Mouse (Mus musculus) spleen, postnatal 10 days (tissue): ENCODE results near the gene Cdkn1b.
A peak's percentile ranks its signal among the peaks of the same experiment; 100 is the strongest.

Source experiments
- DNase-seq, 2 experiments: peaks; one replicate each; pipeline ENCODE4 v3.0.0; 2021 to 2022; ENCODE audit warnings: low spot score in 2 of 2

Gene Cdkn1b

GRCm38 (mm10) chr6:134920190-134921013 is at the start of gene Cdkn1b:
Gene Cdkn1b, plus strand, starts transcription at chr6:134920401.
- DNase-seq = peak; percentile 90

DNA sequence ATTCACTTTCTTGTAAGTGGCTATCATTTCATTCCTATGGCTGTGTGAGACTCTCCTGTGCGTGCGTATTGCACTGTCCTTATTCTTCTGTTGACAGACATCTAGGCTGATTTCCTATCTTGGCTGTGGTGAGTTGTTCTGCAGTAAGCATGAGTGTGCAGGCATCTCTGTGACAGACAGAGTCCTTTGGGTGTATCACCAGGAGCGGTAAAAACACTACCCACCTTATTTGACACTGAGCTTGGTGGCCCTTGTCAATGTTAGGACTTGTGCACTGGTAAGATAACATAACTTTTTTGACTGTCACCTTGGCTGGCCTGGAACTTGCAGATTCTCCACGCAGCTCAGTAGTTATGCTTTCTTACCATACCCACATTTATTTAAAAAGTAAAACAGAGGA is 49.3 kb upstream of the Cdkn1b start:
- no peak for DNase-seq

GRCm38 (mm10) chr6:134872236-134872635 is 48.0 kb upstream of the Cdkn1b start:
- DNase-seq = no peak

GRCm38 (mm10) chr6:134873018-134873417 is 47.2 kb upstream of the Cdkn1b start:
- peak in 1 of 2 experiments; percentile 40 for DNase-seq

DNA sequence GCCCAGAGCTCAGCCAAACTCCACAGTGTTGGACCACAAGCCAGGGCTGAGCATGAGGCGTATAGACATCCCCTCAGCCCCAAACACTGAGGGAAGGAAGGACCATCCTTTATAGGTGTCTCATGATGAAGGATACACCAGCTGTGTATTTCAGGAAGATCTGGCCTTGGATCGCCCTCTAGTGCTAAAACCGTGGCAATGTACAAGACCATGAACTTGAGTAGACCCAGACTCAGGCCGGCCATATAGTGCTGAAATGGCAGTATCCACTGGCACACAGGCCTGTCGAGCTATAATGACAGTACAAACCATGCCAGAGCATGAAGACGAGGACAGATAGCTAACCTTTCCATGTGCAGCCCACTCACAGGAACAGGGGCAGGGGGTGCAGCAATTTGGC is 43.4 kb upstream of the Cdkn1b start:
- peak in 1 of 2 experiments; percentile 35 for DNase-seq

GRCm38 (mm10) chr6:134877276-134877675 is 42.9 kb upstream of the Cdkn1b start:
- no peak for DNase-seq

GRCm38 (mm10) chr6:134877892-134878291 is 42.3 kb upstream of the Cdkn1b start:
- DNase-seq = no peak

DNA sequence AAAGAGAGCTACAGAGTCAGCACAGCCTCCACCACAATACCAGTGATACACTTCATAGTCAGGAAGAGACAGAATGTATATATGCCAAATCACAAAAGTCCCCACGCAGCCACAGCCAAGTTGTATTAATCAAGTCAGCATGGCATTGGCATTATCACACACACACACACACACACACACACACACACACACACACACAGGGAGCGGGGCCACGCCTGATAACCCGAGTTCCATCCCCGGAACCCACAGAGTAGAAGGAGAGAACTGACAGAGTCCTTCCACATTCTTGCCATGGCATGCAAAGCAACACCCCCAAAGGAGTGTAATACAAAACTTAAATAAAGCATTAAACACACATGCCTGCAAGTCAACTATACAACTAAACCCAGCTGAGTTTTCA is 40.6 kb upstream of the Cdkn1b start:
- DNase-seq = no peak

- DNase-seq = no peak
Observed at GRCm38 (mm10) chr6:134880046-134880445, 40.2 kb upstream of the Cdkn1b start.

DNA sequence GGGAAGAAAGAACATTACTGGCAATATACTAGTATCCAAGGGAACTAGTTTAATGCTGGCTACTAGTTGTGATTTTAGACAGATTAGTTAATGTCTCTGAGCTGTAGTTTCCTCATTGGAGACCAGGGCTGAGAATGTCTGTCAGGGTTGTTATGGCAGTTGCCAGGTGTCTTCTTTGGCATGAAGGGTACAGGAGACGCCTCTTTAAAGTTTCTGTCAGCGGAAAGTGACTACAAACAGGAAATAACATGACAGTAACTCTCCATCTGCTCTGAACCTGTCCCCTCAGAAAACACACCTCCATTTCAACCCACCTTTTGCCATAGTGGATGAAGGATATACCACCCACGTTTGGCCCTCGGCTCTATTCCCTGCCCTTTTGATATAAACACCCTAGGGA is 36.5 kb upstream of the Cdkn1b start:
- DNase-seq = no peak

DNA sequence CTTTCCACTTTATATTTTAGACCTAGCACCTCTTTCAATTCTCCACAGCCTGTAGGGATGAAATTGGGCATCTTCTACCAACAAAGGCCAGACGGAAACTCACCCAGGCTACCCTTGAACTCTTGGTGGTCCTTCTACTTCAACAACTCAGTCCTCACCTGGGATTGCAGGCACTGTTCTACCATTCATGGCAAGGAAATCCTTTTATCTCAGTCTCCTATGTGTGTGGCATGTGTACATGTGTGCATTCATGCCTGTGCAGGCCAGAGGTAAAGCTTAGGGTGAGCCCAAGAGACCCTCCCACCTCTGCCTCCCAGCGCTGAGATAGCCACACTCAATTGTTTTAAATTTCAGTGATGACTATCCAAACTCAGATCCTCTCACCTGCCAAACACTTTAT is 34.7 kb upstream of the Cdkn1b start:
- no peak for DNase-seq

DNA sequence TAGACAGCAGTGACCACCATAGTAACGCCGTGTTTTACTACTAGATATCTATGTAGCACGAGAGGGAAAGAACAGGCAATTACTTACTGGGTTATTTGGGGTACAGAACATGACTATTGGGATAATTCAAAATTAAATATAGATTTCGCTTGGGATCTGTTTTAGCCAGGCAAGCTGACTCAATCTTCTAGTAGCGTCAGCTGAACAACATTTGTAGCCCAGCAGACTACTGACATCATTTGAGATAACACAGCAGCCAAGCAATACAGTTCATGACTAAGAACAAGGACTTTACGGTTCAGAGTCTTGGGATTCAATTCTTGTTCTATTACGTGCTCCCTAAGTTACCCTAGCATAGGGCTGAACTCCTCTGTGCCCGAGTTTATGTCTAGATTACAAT is 33.7 kb upstream of the Cdkn1b start:
- no peak for DNase-seq

- no peak for DNase-seq
Observed at GRCm38 (mm10) chr6:134887008-134887407, 33.2 kb upstream of the Cdkn1b start.

DNA sequence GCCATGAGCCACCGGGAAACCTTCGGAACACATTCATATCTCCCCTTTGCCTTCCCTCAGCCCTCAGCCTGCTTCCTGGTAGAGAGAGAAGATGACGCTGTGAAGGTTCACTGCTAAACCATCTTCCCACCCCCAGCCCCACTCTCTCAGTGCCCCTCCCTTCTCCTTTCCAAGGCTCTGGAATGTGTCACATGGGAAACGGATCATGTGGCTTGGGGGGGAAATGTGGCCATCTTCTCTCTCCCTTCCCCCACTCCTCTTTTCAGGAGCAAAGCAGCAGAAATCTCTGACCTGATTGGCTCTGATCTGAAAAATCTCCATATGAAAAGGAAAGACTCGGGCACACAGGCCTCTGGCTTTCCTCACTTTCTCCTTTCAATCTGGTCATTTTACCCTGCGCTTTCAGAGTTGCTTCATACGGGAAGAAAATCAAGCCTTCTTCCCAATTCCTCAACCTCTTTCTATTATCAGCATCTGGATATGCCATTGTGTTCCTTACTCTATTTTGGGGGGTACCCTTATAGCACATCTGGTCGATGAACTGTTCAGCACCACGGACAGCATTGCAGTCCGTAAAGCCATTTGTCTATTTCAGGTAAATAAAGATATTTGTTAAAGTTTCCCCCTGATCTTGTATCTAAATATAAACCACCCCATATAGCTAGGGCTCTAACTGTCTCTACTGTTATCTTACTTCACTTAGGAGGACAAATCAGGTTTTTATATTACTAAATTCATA is 32.3 kb upstream of the Cdkn1b start:
- DNase-seq = no peak

GRCm38 (mm10) chr6:134888563-134889017 is 31.6 kb upstream of the Cdkn1b start:
- no peak for DNase-seq

DNA sequence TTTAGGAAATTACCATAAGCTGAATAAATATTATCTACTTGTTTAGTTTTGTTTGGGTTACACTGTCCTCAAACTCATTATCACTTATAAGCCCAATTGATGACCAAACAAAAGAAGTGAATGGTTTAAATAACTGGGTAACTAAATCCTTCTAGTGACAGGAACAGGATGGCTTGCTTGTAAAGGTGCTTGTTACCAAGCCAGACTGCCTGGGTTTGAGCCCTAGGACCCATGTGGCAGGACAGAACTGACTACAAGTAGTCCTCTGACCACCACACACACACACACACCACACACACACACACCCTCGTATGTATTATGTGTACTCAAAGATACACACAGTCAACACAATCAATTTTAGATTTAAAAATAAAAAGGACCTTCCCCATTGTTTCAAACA is 30.4 kb upstream of the Cdkn1b start:
- no peak for DNase-seq

- DNase-seq = no peak
Observed at GRCm38 (mm10) chr6:134890436-134890835, 29.8 kb upstream of the Cdkn1b start.

DNA sequence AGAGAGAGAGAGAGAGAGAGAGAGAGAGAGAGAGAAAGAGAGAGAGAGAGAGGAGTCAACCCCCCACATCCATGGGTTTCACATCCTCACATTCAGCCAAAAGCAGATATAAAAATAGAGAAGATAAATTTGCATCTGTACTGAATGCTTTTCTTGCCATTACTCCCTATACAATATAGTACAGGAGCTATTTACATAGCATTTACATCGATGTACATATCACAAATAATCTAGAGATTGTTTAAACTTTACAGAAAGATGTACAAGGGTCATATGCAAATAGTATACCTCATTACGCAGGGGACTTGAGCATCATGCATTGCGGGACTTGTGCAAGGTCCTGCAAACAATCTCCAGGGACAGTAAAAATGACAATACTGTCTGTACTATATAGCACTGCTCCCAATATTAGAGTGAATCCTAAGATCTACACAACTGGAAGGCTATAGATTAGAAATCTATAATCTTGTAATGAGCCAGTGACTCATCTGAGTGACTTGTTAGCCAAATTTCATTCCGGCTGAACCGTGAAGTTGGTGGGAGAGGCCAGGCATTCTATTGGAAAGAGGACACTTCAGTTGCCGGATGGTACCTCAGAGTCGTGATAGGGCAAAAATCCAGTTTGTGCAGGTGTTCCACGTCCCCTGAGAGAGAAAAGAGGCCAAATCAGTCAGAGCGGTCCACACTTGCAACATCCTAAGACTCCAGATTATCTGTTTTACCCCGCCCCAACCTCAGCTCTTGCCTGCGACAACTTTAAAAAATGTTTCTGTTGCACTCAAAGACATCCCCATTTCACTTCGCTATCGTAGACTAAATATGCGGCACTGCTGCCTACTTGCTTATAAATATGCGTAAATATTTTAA is 23.4 kb upstream of the Cdkn1b start:
- peak in 1 of 2 experiments; percentile 37 for DNase-seq

- peak; percentile 97 to 99 for DNase-seq
Observed at GRCm38 (mm10) chr6:134897443-134898094, 22.6 kb upstream of the Cdkn1b start.

DNA sequence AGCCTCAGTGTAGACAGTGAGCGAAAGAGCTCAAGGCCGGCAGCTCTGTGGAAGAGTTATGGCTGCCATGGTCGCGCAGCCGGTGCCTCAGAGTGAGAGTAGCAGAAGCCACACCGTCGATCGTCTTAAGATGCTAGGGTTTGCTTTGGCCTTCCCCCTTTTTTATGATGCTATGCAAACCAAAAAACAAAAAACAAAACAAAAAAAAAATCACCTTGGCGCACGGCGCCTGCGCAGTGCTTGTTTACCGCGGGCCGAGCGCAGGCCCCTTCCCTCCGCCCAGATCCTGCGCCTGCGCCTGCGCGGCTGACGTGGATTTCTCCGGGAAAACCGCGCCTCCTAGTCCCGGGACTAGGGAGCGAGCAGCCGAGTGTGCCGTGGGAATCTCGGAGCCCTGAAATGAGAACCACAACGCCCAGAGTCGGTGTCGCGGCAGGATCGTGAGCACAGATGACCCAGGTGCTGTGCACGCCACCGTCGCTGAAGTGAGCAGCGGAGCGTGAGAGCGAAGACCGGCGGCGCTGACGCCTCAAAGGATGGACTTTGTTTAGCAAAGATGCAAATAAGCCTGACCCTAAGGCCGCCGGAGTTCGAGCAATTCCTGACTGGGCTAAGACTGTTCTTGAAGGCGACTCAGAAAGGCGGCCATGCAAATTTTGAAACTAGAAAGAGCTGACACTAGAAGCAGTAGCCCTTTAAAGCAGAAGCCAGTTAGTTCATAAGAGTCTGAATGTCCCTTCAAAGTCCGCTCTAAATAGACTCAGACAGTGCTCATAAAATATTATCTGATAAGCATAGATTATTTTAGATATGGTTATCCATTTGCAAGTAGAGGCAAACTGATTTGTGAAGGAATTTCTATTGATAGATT is 21.9 kb upstream of the Cdkn1b start, which contains the start of gene Gpr19:
Gene Gpr19, minus strand, starts transcription at position 484 of the 871 bp plus-strand sequence.
- peak; percentile 86 for DNase-seq
